Mouse (Mus musculus): ENCODE measurements around the gene Rfx3.

- TF ChIP-seq CTCF (IDR thresholded peaks at IDR 0.05; ENCODE audit: low read depth, low read length), result no peak
- no peak for TF ChIP-seq POLR2A (IDR thresholded peaks at IDR 0.05; ENCODE audit: extremely low read depth, insufficient read depth, low read length)
Measured at GRCm38 (mm10) chr19:27738908-27739307, 272.1 kb downstream of the Rfx3 start.

All from liver, adult 2 months (tissue).